Mouse (Mus musculus): ENCODE data around the gene Dpagt1.
"Not testable (repeated sequence)": the region's sequence is repeated elsewhere in the genome, so short reads cannot be mapped to it uniquely, and the experiment has no call there.

The Dpagt1 gene

GRCm38 (mm10) chr9:44337436-44338169, 11.8 kb downstream of the Dpagt1 start:
- no peak for DNase-seq (ENCODE audit: low spot score in 2 of 2)

GRCm38 (mm10) chr9:44338574-44338973, 12.8 kb downstream of the Dpagt1 start:
- no peak for DNase-seq (ENCODE audit: low spot score in 2 of 2)

GRCm38 (mm10) chr9:44341487-44341886, 15.7 kb downstream of the Dpagt1 start:
- DNase-seq (ENCODE audit: low spot score in 2 of 2): no peak

- no peak for DNase-seq (ENCODE audit: low spot score in 2 of 2)
Measured at GRCm38 (mm10) chr9:44342173-44342572, 16.4 kb downstream of the Dpagt1 start.

- no peak for DNase-seq (ENCODE audit: low spot score in 2 of 2)
Measured at GRCm38 (mm10) chr9:44342605-44343004, 16.8 kb downstream of the Dpagt1 start.

- DNase-seq (ENCODE audit: low spot score in 2 of 2): no peak
Measured at GRCm38 (mm10) chr9:44343290-44343689, 17.5 kb downstream of the Dpagt1 start.

GRCm38 (mm10) chr9:44343781-44344421, 18.1 kb downstream of the Dpagt1 start, which contains the start of gene Hmbs:
Hmbs (minus strand) TSS chr9:44344228.
- peak; percentile 73 to 88 for DNase-seq (ENCODE audit: low spot score in 2 of 2)

- no peak for DNase-seq (ENCODE audit: low spot score in 2 of 2)
Measured at GRCm38 (mm10) chr9:44345570-44346433, 20.0 kb downstream of the Dpagt1 start.

GRCm38 (mm10) chr9:44347166-44347565, 21.3 kb downstream of the Dpagt1 start:
- no peak for DNase-seq (ENCODE audit: low spot score in 2 of 2)

- no peak for DNase-seq (ENCODE audit: low spot score in 2 of 2)
Measured at GRCm38 (mm10) chr9:44347621-44348020, 21.8 kb downstream of the Dpagt1 start.

GRCm38 (mm10) chr9:44348546-44348945, 22.7 kb downstream of the Dpagt1 start:
- no peak for DNase-seq (ENCODE audit: low spot score in 2 of 2)

GRCm38 (mm10) chr9:44351396-44351795, 25.6 kb downstream of the Dpagt1 start:
- no peak for DNase-seq (ENCODE audit: low spot score in 2 of 2)

GRCm38 (mm10) chr9:44352337-44352736, 26.5 kb downstream of the Dpagt1 start:
- DNase-seq (ENCODE audit: low spot score in 2 of 2): no peak

- no peak for DNase-seq (ENCODE audit: low spot score in 2 of 2)
Measured at GRCm38 (mm10) chr9:44353142-44353541, 27.3 kb downstream of the Dpagt1 start.

- no peak for DNase-seq (ENCODE audit: low spot score in 2 of 2)
Measured at GRCm38 (mm10) chr9:44357207-44357606, 31.4 kb downstream of the Dpagt1 start.

- peak; percentile 90 to 93 for DNase-seq (ENCODE audit: low spot score in 2 of 2)
Measured at GRCm38 (mm10) chr9:44361190-44361917, 35.5 kb downstream of the Dpagt1 start, which contains the start of gene Vps11. Vps11 (minus strand) TSS chr9:44361670.

GRCm38 (mm10) chr9:44361931-44362330, 36.1 kb downstream of the Dpagt1 start:
- not testable (repeated sequence) for DNase-seq (ENCODE audit: low spot score in 2 of 2)

GRCm38 (mm10) chr9:44364480-44364879, 38.7 kb downstream of the Dpagt1 start:
- no peak for DNase-seq (ENCODE audit: low spot score in 2 of 2)

- no peak for DNase-seq (ENCODE audit: low spot score in 2 of 2)
Measured at GRCm38 (mm10) chr9:44373386-44373785, 47.6 kb downstream of the Dpagt1 start.

- DNase-seq (ENCODE audit: low spot score in 2 of 2): no peak
Measured at GRCm38 (mm10) chr9:44376141-44376540, 50.3 kb downstream of the Dpagt1 start.

- not testable (repeated sequence) for DNase-seq (ENCODE audit: low spot score in 2 of 2)
Measured at GRCm38 (mm10) chr9:44377335-44377734, 51.5 kb downstream of the Dpagt1 start.

All from frontal cortex, postnatal 10 days (tissue).